Mouse (Mus musculus) kidney, adult 18-20 months (tissue): ENCODE results near the gene Tjp1.
A peak's percentile ranks its signal among the peaks of the same experiment; 100 is the strongest.

Source experiments
- DNase-seq: peaks from one replicate; pipeline ENCODE4 v3.0.0; 2021

The Tjp1 gene

GRCm38 (mm10) chr7:65484170-65484778 lies 43.3 kb downstream of the Tjp1 start:
- DNase-seq = no peak

DNA sequence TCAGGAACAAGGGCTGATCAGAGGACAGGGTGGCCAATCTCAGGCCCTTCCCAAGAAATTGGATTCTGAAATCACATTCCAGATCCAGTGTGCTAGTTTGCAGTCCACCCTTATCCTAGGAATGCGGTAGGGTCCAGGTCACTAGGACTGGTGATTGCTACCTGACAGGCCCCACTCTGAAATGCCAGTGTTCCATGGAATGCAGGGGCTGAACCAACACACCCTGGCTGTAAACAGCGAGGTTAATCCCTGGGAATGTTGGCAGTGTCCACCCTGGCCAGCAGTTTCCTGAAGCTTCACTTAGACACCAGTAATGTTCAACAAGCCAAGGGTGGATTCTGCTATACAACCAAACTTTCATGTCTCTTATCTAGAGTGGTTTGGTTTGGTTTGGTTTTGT lies 45.4 kb downstream of the Tjp1 start:
- no peak for DNase-seq

DNA sequence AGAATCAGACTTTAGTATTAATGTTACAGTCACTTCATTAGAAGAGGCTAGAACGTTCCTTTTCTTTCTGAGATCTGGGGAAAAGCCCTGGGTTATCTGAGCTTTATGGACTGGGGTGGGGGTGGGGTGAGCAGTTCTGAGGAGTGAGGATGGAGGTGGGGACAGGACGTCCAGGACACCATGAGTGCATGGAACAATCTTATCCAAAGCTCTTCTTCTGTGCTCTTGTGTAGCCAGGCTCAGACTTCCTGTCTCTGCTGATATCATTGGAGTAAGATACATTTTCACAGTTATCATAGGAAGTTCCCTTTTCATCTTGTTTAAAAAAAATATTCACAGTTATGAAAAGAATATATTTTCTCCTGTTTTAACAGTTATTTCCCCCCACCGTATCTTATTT lies 55.5 kb downstream of the Tjp1 start:
- DNase-seq = no peak

- DNase-seq = no peak
Measured at GRCm38 (mm10) chr7:65471406-65471805, 56.2 kb downstream of the Tjp1 start.

GRCm38 (mm10) chr7:65470214-65470613 lies 57.4 kb downstream of the Tjp1 start:
- DNase-seq = no peak

DNA sequence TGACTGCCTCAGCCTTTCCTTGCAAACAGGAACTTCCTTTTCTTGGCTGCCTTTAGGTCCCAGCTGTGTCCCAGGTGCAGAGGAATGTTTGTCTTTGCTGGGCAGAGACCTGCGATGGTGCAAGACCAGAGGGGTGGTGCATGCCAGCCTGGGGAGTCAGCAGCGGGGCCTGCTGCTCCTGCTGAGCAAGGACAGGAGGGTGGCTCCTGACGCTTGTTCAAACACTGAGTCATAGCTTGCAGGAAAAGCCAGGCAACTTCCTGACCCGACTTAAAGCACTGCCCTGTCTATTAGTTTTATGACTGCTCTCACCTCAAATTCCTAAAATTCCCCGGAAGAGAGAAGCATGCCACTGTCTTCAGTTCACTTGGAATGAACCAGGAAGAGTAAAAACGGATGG lies 57.9 kb downstream of the Tjp1 start:
- DNase-seq = no peak

DNA sequence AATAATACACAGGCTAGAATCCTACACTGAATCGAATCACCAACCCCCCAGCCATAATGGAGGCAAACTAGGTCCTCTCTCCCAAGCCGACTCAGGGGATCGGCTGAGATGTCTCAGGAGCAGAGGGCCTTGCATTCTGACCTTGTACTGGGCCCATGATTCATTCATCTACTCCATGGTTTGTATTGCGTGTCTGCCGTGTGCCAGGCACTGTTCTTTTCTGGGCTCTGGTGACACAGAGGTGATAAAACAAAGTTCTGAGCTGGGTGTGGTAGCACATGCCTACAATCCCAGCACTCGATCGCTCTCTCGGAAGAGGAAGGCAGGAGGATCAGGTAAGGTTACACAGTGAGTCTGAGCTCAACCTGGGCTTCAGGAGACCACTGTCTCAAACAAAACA lies 59.4 kb downstream of the Tjp1 start:
- no peak for DNase-seq

GRCm38 (mm10) chr7:65467306-65468021 lies 60.1 kb downstream of the Tjp1 start:
- DNase-seq = no peak

- no peak for DNase-seq
Measured at GRCm38 (mm10) chr7:65466137-65466536, 61.4 kb downstream of the Tjp1 start.

GRCm38 (mm10) chr7:65464518-65465037 lies 63.0 kb downstream of the Tjp1 start:
- no peak for DNase-seq

DNA sequence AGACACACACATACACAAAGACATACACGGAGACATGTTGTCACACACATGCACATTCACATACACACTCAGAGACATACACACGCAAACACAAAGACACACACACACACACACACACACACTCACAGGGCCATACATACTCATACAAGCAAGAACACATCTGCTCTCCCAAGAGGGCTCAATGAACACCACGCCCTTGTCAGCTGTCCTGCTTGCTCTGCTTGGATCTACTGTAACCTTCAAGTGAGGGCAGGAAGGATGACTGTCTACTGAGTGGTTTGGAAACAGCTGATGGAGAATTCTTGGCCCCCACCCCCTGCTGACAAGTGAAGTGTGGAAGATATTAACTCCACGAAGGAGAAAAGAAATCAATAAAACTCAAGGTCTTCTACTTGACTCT lies 64.1 kb downstream of the Tjp1 start:
- DNase-seq = no peak

- DNase-seq = no peak
Measured at GRCm38 (mm10) chr7:65461412-65461811, 66.2 kb downstream of the Tjp1 start.

DNA sequence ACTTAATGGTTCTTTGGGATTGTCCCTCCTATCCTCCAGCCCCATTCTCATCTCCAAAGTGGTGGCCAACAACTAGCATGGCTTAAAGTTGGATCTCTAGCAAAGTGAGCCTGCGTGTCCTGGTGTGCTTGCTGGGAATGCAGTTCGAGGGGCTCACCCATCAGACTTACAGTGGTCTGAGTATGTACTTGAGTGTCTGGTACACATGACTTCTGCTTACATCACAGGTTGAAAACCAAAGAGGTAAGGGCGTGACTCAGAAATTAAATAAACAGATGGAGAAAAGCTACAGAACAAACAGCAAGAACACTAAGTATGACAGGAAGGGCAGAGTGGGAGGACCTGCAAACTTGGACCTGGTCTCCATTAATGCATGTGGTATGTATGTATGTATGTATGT lies 67.4 kb downstream of the Tjp1 start:
- no peak for DNase-seq

GRCm38 (mm10) chr7:65456031-65456430 lies 71.5 kb downstream of the Tjp1 start:
- DNase-seq = no peak

DNA sequence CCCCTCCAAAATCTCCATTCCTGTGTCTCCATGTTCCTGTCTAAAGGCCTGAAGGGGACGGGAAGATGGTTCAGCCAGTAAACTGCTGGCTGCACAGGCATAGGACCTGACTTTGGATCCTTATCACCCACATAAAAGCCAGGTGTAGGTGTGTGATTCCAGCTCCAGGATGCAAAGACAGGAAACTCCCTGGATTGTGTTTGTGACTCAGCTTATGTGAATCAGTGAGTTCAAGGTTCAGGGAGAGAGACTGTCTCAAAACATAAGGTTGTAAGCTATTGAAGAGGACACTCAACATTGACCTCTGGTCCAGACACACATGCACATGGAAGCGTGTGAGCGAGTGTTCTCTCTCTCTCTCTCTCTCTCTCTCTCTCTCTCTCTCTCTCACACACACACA lies 72.4 kb downstream of the Tjp1 start:
- DNase-seq = no peak

GRCm38 (mm10) chr7:65454269-65454668 lies 73.3 kb downstream of the Tjp1 start:
- DNase-seq = no peak

DNA sequence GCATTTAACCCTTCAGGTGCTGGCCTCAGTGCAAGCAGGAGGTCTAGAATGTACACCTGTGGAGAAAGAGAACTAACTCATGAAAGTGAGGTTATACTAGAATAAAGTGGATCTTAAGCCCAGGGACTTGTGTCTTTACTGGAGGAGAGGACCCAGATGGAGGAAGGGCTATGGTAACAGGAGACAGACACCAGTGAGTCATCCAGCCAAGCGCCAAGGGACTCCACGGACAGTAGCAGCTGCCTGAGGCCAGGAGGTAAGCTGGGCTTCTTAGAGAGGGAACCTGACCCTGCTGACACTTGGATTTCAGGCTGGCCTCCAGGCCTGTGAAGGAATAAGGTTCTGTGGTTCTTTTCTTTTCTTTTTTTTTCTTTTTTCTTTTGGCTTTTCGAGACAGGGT lies 75.3 kb downstream of the Tjp1 start:
- no peak for DNase-seq

GRCm38 (mm10) chr7:65450158-65450557 lies 77.4 kb downstream of the Tjp1 start:
- DNase-seq = no peak

GRCm38 (mm10) chr7:65441505-65441904 lies 86.1 kb downstream of the Tjp1 start:
- peak; percentile 24 for DNase-seq

DNA sequence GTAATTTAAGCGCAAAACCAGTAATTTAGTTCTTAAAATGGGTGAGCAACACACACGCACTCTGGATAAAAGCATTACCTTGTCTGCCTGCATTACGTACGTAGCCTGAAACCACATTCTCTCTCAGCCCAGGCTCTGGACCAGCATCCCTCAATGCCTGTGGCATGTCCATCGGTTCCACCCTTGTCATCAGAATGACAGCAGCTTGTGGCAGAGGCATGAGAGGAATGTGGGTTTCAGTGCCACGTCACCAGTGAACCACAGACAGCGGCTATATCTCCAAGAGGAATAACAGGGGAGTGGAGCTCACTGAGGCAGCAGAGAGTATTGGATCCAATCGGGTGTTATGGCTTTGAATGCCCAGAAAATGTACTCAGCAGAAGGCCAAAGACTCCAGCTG lies 88.1 kb downstream of the Tjp1 start:
- DNase-seq = no peak

GRCm38 (mm10) chr7:65438146-65438545 lies 89.4 kb downstream of the Tjp1 start:
- DNase-seq = no peak

- DNase-seq = no peak
Measured at GRCm38 (mm10) chr7:65436921-65437320, 90.7 kb downstream of the Tjp1 start.

GRCm38 (mm10) chr7:65431018-65431695 lies 96.4 kb downstream of the Tjp1 start:
- DNase-seq = no peak

DNA sequence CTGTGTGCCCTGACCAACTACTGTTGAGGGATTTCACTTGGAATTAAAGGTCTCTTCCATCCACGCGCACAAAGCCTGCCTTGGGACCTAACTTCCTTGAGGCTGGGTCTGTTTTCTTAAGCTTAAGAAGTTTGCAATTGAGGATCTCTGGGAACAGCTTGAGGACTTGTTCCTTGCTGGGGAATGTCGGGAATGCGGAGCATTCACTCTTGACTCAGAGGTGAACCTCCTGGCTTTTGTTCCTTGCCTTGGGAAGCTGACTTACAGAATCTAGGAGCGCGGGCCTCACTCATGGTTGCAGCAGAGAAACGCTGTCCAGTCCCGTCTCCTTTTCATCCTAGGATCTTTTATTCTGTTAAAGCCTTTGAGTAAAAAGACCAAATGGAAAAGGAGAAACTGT lies 97.2 kb downstream of the Tjp1 start:
- DNase-seq = no peak
